Mouse (Mus musculus) MEL (cell line): ENCODE measurements around the gene C1qtnf3. TPM values are rescaled to one million over a fixed set of nuclear protein-coding genes. Genes with fewer than 3 reads are reported as not detected.

Source experiments
- DNase-seq: peaks from one replicate; pipeline ENCODE4 v3.0.0; 2011; ENCODE audit warnings: low read depth, low spot score
- H3K27ac ChIP-seq: 2 replicates; pipeline ENCODE4 v1.5.1; 2012; ENCODE audit warnings: low read depth, mild to moderate bottlenecking, control low read depth, low read length, moderate library complexity; ENCODE audit not compliant: control insufficient read depth
- H3K27me3 ChIP-seq, 2 experiments: fragments of 150-350 bp in 1 of 2; sonication (generic) in 1 of 2; 2 replicates each; pipeline ENCODE4 v1.6.1; 2012; ENCODE audit warnings: low read length in 2 of 2, mild to moderate bottlenecking in 2 of 2, improper control_type of control experiment in 1 of 2, moderate library complexity in 1 of 2; ENCODE audit not compliant: insufficient read depth in 2 of 2, control insufficient read depth in 1 of 2
- H3K36me3 ChIP-seq, 2 experiments: 2 replicates each; pipeline ENCODE4 v1.6.1; 2012 to 2014; ENCODE audit warnings: low read length in 2 of 2, improper control_type of control experiment in 1 of 2, inconsistent platforms in 1 of 2, mild to moderate bottlenecking in 1 of 2; ENCODE audit not compliant: insufficient read depth in 2 of 2, control insufficient read depth in 1 of 2
- H3K4me1 ChIP-seq, 2 experiments: fragments of 150-350 bp in 1 of 2; sonication (generic) in 1 of 2; 2 replicates each; pipeline ENCODE4 v1.6.1; 2012; ENCODE audit warnings: low read length in 2 of 2, improper control_type of control experiment in 1 of 2, mild to moderate bottlenecking in 1 of 2; ENCODE audit not compliant: insufficient read depth in 2 of 2, control insufficient read depth in 1 of 2
- H3K4me3 ChIP-seq, 2 experiments: fragments of 150-350 bp in 1 of 2; sonication (generic) in 1 of 2; 2 replicates each; pipeline ENCODE4 v1.5.1; 2012; ENCODE audit warnings: low read depth in 2 of 2, low read length in 2 of 2, mild to moderate bottlenecking in 2 of 2, moderate library complexity in 2 of 2, control low read depth in 1 of 2, improper control_type of control experiment in 1 of 2; ENCODE audit not compliant: control insufficient read depth in 1 of 2, insufficient read depth in 1 of 2
- H3K79me2 ChIP-seq: 2 replicates; pipeline ENCODE4 v1.6.1; 2012; ENCODE audit warnings: mild to moderate bottlenecking, low read length, moderate library complexity; ENCODE audit not compliant: control insufficient read depth, poor library complexity, insufficient read depth
- H3K9ac ChIP-seq: 2 replicates; pipeline ENCODE4 v1.6.1; 2012; ENCODE audit warnings: low read depth, mild to moderate bottlenecking, control low read depth, low read length, moderate library complexity; ENCODE audit not compliant: control insufficient read depth, poor library complexity, severe bottlenecking
- H3K9me3 ChIP-seq: fragments of 150-350 bp; sonication (generic); replicated peaks from 2 replicates; pipeline ENCODE4 v1.6.1; 2012; ENCODE audit warnings: mild to moderate bottlenecking, low read length, improper control_type of control experiment, moderate library complexity; ENCODE audit not compliant: insufficient read depth
- BHLHE40 ChIP-seq: IDR thresholded peaks from 2 replicates; pipeline ENCODE4 v1.6.1; 2012; ENCODE audit warnings: low read depth, mild to moderate bottlenecking, inconsistent platforms, low read length, improper control_type of control experiment, borderline replicate concordance
- CHD1 ChIP-seq: IDR thresholded peaks from 2 replicates; pipeline ENCODE4 v1.6.1; 2012; ENCODE audit warnings: low read depth, mild to moderate bottlenecking, inconsistent platforms, low read length, improper control_type of control experiment
- CTCF ChIP-seq, 3 experiments: IDR thresholded peaks in 2 of 3; conservative IDR thresholded peaks in 1 of 3; 2 replicates each; pipeline ENCODE4 v1.5.1; 2011 to 2012; ENCODE audit warnings: low read length in 3 of 3, low read depth in 2 of 3, mild to moderate bottlenecking in 2 of 3, improper control_type of control experiment in 1 of 3, inconsistent platforms in 1 of 3, mixed read lengths in 1 of 3, moderate library complexity in 1 of 3; ENCODE audit not compliant: control insufficient read depth in 1 of 3, insufficient read depth in 1 of 3, poor library complexity in 1 of 3, severe bottlenecking in 1 of 3
- EP300 ChIP-seq, 2 experiments: IDR thresholded peaks; 2 replicates each; pipeline ENCODE4 v1.6.1; 2011; ENCODE audit warnings: improper control_type of control experiment in 2 of 2, low read length in 2 of 2, low read depth in 1 of 2, mild to moderate bottlenecking in 1 of 2
- HCFC1 ChIP-seq: IDR thresholded peaks from 2 replicates; pipeline ENCODE4 v1.6.1; 2012; ENCODE audit warnings: low read depth, mild to moderate bottlenecking, inconsistent platforms, low read length, improper control_type of control experiment, moderate library complexity
- JUND ChIP-seq: IDR thresholded peaks from 2 replicates; pipeline ENCODE4 v1.6.1; 2011; ENCODE audit warnings: low read depth, mild to moderate bottlenecking, improper control_type of control experiment, low read length
- MAX ChIP-seq: IDR thresholded peaks from 2 replicates; pipeline ENCODE4 v1.6.1; 2011; ENCODE audit warnings: low read length, improper control_type of control experiment
- MAZ ChIP-seq: IDR thresholded peaks from 2 replicates; pipeline ENCODE4 v1.6.1; 2012; ENCODE audit warnings: low read depth, mild to moderate bottlenecking, inconsistent platforms, low read length, improper control_type of control experiment
- MXI1 ChIP-seq: IDR thresholded peaks from 2 replicates; pipeline ENCODE4 v1.6.1; 2011; ENCODE audit warnings: mild to moderate bottlenecking, low read depth, low read length, improper control_type of control experiment
- MYC ChIP-seq: IDR thresholded peaks from 2 replicates; pipeline ENCODE4 v1.6.1; 2011; ENCODE audit warnings: low read depth, mild to moderate bottlenecking, low read length, improper control_type of control experiment, moderate library complexity
- NELFE ChIP-seq: IDR thresholded peaks from 2 replicates; pipeline ENCODE4 v1.6.1; 2011; ENCODE audit warnings: low read depth, low read length, improper control_type of control experiment
- NRF1 ChIP-seq: IDR thresholded peaks from 2 replicates; pipeline ENCODE4 v1.6.1; 2014; ENCODE audit warnings: low read depth, mild to moderate bottlenecking, inconsistent platforms, low read length, improper control_type of control experiment, moderate library complexity; ENCODE audit not compliant: poor library complexity, insufficient read depth, severe bottlenecking
- POLR2A ChIP-seq, 2 experiments: IDR thresholded peaks; 2 replicates each; pipeline ENCODE4 v1.6.1; 2011 to 2012; ENCODE audit warnings: low read length in 2 of 2, mild to moderate bottlenecking in 2 of 2, control low read depth in 1 of 2, improper control_type of control experiment in 1 of 2, low read depth in 1 of 2, moderate library complexity in 1 of 2; ENCODE audit not compliant: control insufficient read depth in 1 of 2, insufficient read depth in 1 of 2, poor library complexity in 1 of 2
- POLR2AphosphoS2 ChIP-seq: IDR thresholded peaks from 2 replicates; pipeline ENCODE4 v1.6.1; 2011; ENCODE audit warnings: low read length, improper control_type of control experiment
- RAD21 ChIP-seq: IDR thresholded peaks from 2 replicates; pipeline ENCODE4 v1.6.1; 2011; ENCODE audit warnings: mild to moderate bottlenecking, low read depth, low read length, improper control_type of control experiment
- RCOR1 ChIP-seq: IDR thresholded peaks from 2 replicates; pipeline ENCODE4 v1.6.1; 2012; ENCODE audit warnings: low read depth, mild to moderate bottlenecking, inconsistent platforms, low read length, improper control_type of control experiment
- SIN3A ChIP-seq: IDR thresholded peaks from 2 replicates; pipeline ENCODE4 v1.6.1; 2012; ENCODE audit warnings: low read length, improper control_type of control experiment, inconsistent platforms
- TAL1 ChIP-seq: IDR thresholded peaks from 2 replicates; pipeline ENCODE4 v1.6.1; 2012; ENCODE audit warnings: mild to moderate bottlenecking, inconsistent platforms, low read length, moderate library complexity, mixed read lengths
- UBTF ChIP-seq: IDR thresholded peaks from 2 replicates; pipeline ENCODE4 v1.6.1; 2012; ENCODE audit warnings: low read depth, mild to moderate bottlenecking, inconsistent platforms, low read length, improper control_type of control experiment, moderate library complexity, borderline replicate concordance; ENCODE audit not compliant: insufficient read depth
- USF2 ChIP-seq, 2 experiments: IDR thresholded peaks; 2 replicates each; pipeline ENCODE4 v1.6.1; 2011 to 2012; ENCODE audit warnings: improper control_type of control experiment in 2 of 2, low read length in 2 of 2, borderline replicate concordance in 1 of 2, inconsistent platforms in 1 of 2, low read depth in 1 of 2, mild to moderate bottlenecking in 1 of 2; ENCODE audit not compliant: insufficient read depth in 1 of 2
- ZC3H11A ChIP-seq: IDR thresholded peaks from 2 replicates; pipeline ENCODE4 v1.6.1; 2012; ENCODE audit warnings: low read depth, mild to moderate bottlenecking, inconsistent platforms, low read length, improper control_type of control experiment
- ZNF384 ChIP-seq: IDR thresholded peaks from 2 replicates; pipeline ENCODE4 v1.6.1; 2012; ENCODE audit warnings: low read depth, mild to moderate bottlenecking, inconsistent platforms, low read length, improper control_type of control experiment
- polyA plus RNA-seq, 2 experiments: library from polyadenylated mRNA; stranded (reverse) in 1 of 2; unstranded in 1 of 2; fragments of >175 nt in 1 of 2; fragments of >200 nt in 1 of 2; gene quantifications; 2 replicates each; pipeline versions ENCODE4 v1.2.1 to v1.2.4; 2012; ENCODE audit warnings: low replicate concordance in 2 of 2, low read depth in 1 of 2; ENCODE audit not compliant: insufficient read length in 2 of 2, insufficient read depth in 1 of 2, missing spikeins in 1 of 2
- total RNA-seq: library from RNA; depleted of rRNA; stranded (reverse); fragments of 300-350 nt; gene quantifications from 2 replicates; pipeline ENCODE4 v1.2.3, GENCODE M21; 2012

Gene C1qtnf3
- total and polyA plus RNA-seq, 3 experiments: not detected

DNA sequence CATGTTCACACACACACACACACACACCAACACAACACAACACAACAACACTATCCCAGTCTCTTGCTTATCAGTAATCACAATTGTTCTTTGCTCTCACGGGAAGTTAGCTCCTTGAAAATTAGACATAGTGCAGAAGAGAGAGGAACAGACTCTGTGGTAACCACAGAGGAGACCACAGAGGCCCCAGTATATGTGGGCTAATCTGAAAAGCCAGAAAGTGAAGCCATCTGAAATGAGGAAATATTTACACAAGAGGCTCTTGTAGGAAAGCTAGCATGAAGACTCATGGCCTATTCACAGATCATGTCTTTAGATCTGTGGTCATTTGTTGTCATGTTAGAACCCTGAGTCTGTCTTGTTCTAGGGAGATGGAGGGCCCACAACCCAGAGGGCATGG is 18.2 kb upstream of the C1qtnf3 start:
- H3K36me3 ChIP-seq: no peaks in the 10 kb centered on the region
- H3K79me2 ChIP-seq: no peaks in the 10 kb centered on the region
- H3K9me3 ChIP-seq: no peaks in the 10 kb centered on the region
- H3K4me1 ChIP-seq: no peaks in the 10 kb centered on the region
- no peak overlapping the region for H3K9ac ChIP-seq
- no peak for TF ChIP-seq UBTF
- TF ChIP-seq MAZ: no peak
- no peak for TF ChIP-seq ZC3H11A
- TF ChIP-seq TAL1: no peak
- no peak for TF ChIP-seq CHD1
- TF ChIP-seq POLR2A (IDR thresholded peaks at IDR 0.05; ENCODE audit: control insufficient read depth in 1 of 2, insufficient read depth in 1 of 2, low read depth in 1 of 2, low read length in 2 of 2, poor library complexity in 1 of 2): no peak
- TF ChIP-seq USF2 (IDR thresholded peaks at IDR 0.05; ENCODE audit: borderline replicate concordance in 1 of 2, insufficient read depth in 1 of 2, low read depth in 1 of 2, low read length in 2 of 2): no peak
- TF ChIP-seq ZNF384: no peak
- no peak for TF ChIP-seq POLR2AphosphoS2
- no peak for TF ChIP-seq NELFE
- no peak for TF ChIP-seq RAD21
- no peak for TF ChIP-seq CTCF (IDR thresholded peaks at IDR 0.05 in 2 of 3, conservative IDR thresholded peaks at IDR 0.05 in 1 of 3; ENCODE audit: control insufficient read depth in 1 of 3, insufficient read depth in 1 of 3, low read depth in 2 of 3, low read length in 3 of 3, poor library complexity in 1 of 3, severe bottlenecking in 1 of 3)
- no peak for TF ChIP-seq RCOR1
- TF ChIP-seq SIN3A: no peak
- TF ChIP-seq MAX: no peak
- no peak for TF ChIP-seq JUND
- TF ChIP-seq NRF1: no peak
- no peak for TF ChIP-seq MXI1
- no peak for TF ChIP-seq HCFC1
- TF ChIP-seq MYC: no peak
- H3K27ac ChIP-seq: no peak overlapping the region
- DNase-seq: no peak
- no peak overlapping the region for H3K4me3 ChIP-seq
- no peaks in the 10 kb centered on the region for H3K27me3 ChIP-seq

DNA sequence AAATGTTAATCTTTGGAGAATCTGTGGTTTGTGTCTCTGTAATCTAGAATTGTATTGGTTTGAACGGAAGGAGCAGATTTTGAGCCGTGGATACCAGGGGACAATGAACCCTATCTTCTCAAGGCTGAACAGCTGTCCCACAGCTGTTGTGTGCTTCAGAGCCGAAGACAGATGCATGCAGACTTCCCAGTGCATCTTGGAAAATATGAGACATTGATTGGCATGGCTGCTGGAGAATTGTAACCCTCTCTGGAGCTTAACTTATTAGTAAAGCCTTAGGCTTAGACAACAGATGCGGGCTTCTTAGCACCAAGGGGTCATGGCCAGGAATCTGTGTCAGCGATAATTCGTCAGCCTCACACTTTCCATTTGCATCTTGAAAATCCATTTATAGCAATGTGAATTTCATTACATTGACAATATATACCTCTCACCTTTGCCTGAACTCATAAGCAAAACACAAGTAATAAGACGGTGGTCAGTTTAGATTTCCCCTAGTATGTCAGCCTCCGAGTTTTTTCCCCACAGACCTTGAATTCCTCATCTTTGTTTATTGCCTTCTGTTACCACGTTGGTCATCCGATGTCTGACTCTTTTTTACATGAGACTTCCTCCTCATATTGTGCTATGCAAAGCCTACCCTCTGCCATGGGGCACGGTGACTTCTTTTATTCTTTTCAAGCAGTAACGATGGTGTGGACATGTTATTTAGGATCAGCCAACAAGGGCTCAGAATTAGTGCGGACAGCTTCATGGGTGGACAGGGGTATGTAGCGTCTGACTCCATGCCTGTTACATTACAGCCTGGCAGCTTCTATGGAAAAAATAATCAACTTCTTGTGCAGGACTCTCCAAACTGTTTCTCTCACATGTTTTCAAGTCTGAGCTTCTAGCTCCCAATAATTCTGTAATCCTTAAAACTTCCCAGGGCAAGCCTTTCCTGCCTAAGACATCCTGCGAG is 11.7 kb upstream of the C1qtnf3 start:
- H3K9ac ChIP-seq: no peak overlapping the region
- no peak for DNase-seq
- H3K4me3 ChIP-seq: no peak overlapping the region
- H3K79me2 ChIP-seq: no peaks in the 10 kb centered on the region
- H3K27me3 ChIP-seq: no peaks in the 10 kb centered on the region
- no peak for TF ChIP-seq POLR2A (IDR thresholded peaks at IDR 0.05; ENCODE audit: control insufficient read depth in 1 of 2, insufficient read depth in 1 of 2, low read depth in 1 of 2, low read length in 2 of 2, poor library complexity in 1 of 2)
- no peak for TF ChIP-seq NELFE
- no peak for TF ChIP-seq BHLHE40
- no peak for TF ChIP-seq EP300 (IDR thresholded peaks at IDR 0.05; ENCODE audit: low read depth in 1 of 2, low read length in 2 of 2)
- TF ChIP-seq, all 39 proteins: peak for 0
- Histone ChIP-seq H3K27ac (no peak overlapping the region), H3K9me3 (no peaks in the 10 kb centered on the region), H3K36me3 (no peaks in the 10 kb centered on the region), H3K4me1 (no peaks in the 10 kb centered on the region)
